Mouse (Mus musculus) erythroblast, embryonic 14.5 days (primary cell): ENCODE results near the gene Ints11.

Source experiments
- GATA1 ChIP-seq: IDR thresholded peaks from 2 replicates; pipeline ENCODE4 v1.6.1; 2012; ENCODE audit warnings: low read length, inconsistent platforms, mixed read lengths
- TAL1 ChIP-seq: IDR thresholded peaks from 3 replicates; pipeline ENCODE4 v1.6.1; 2012; ENCODE audit warnings: low read length, inconsistent platforms, mixed read lengths

- TF ChIP-seq GATA1, result no peak
- no peak for TF ChIP-seq TAL1
Measured at GRCm38 (mm10) chr4:155829866-155830265, 39.5 kb upstream of the Ints11 start.
